Mouse (Mus musculus) liver, embryonic 14.5 days (tissue): ENCODE data around the gene Plcb4.

ENCODE experiments used
- CTCF ChIP-seq: IDR thresholded peaks from 2 replicates; pipeline ENCODE4 v1.5.1; 2016; ENCODE audit warnings: antibody characterized with exemption, low read depth, control low read depth
- EP300 ChIP-seq: IDR thresholded peaks from 2 replicates; pipeline ENCODE4 v1.6.1; 2016; ENCODE audit warnings: antibody characterized with exemption, low read depth

- TF ChIP-seq EP300 (no peak), CTCF (no peak)
Observed at GRCm38 (mm10) chr2:135836426-135836825, 177.6 kb downstream of the Plcb4 start.
